Mouse (Mus musculus): ENCODE results near the gene Casc1. TPM values are rescaled to one million over a fixed set of nuclear protein-coding genes. Genes with fewer than 3 reads are reported as not detected.

Gene Casc1
- polyA plus RNA-seq, 1 experiment from 2014 or later: 0.13 TPM

DNA sequence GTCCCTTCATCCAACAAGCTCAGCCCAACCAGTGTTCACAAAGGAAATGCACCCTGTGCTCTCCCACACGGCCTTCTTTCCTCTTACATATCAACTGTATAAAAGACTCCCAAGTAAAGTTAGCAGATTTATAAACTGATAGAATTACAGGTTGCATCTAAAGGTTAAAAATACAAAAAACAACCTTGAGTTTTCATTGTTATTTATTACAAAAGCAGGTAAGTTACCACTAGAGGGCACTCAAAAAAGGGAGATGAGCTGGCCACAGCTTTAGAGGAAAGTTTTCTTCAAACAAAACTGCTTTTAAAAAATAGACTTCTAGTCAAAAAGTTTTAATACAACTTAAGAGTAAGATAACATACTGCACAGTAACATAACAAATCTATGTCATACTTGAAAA, 31.7 kb upstream of the Casc1 start:
- WGBS (ENCODE audit: insufficient replicate concordance): 46% methylated on average over 1 of the region's 1 CpGs
- Histone ChIP-seq H3K4me1 (ENCODE audit: control insufficient read depth, low read depth, low read length) (peaks cover 3% of the 10 kb centered on the region), H3K27ac (ENCODE audit: low read length) (no peak overlapping the region), H3K4me3 (ENCODE audit: low read depth, low read length) (no peak overlapping the region), H3K9ac (ENCODE audit: low read depth, low read length) (no peak overlapping the region), H3K9me3 (replicated peaks; ENCODE audit: control insufficient read depth, low read length) (no peaks in the 10 kb centered on the region), H3K36me3 (ENCODE audit: control insufficient read depth, insufficient read depth) (peaks cover 14% of the 10 kb centered on the region), H3K4me2 (ENCODE audit: low read depth, low read length) (no peak overlapping the region), H3K27me3 (ENCODE audit: control insufficient read depth, insufficient read depth, low read depth, low read length) (no peaks in the 10 kb centered on the region)
- no peak for ATAC-seq (ENCODE audit: low read depth)

DNA sequence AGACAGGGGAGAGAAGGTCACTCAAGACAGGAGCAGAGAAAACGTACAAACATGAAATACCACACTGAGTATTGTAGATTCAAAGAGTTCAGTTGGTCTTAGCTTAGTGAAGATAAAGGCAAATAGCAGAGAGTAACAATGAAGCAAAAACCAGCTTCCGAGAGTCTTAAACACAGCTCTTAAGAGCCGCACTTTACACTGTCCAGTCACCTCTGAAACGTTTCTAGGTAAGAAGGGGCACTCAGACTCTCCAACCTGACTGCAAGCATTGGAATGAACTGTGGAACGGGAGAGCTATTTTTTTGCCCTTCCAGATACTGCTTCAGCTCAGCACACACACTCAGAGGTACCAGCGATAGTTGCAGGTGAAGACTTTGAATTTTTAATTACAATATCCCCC, 29.5 kb upstream of the Casc1 start:
- Histone ChIP-seq H3K9ac (ENCODE audit: low read depth, low read length) (no peak overlapping the region), H3K36me3 (ENCODE audit: control insufficient read depth, insufficient read depth) (peaks cover 4% of the 10 kb centered on the region; the same call in 1 of the 2 replicates), H3K9me3 (replicated peaks; ENCODE audit: control insufficient read depth, low read length) (no peaks in the 10 kb centered on the region), H3K27ac (ENCODE audit: low read length) (no peak overlapping the region), H3K4me1 (ENCODE audit: control insufficient read depth, low read depth, low read length) (peaks cover 3% of the 10 kb centered on the region), H3K4me2 (ENCODE audit: low read depth, low read length) (no peak overlapping the region), H3K4me3 (ENCODE audit: low read depth, low read length) (no peak overlapping the region), H3K27me3 (ENCODE audit: control insufficient read depth, insufficient read depth, low read depth, low read length) (no peaks in the 10 kb centered on the region)
- no peak for ATAC-seq (ENCODE audit: low read depth)
- WGBS (ENCODE audit: insufficient replicate concordance): 83% methylated on average over 6 of the region's 6 CpGs

DNA sequence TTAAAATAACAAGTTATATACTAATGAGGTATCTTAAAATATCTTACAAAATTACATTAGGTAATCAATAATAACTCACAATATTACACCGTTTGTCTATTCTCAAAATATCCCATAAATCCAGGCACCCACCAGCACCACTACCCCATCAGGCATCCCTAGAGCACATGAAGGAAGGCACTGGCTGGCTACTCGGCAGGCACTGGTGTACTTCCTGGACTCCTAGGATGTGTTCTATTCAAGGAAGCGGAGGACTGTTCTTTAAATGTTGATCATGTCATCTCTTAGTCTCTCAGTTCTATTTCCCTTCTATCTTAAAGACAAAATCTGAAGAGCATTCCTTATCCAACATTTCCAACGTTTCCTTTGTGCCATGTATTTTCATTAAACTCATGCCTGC, 26.3 kb upstream of the Casc1 start:
- no peak for ATAC-seq (ENCODE audit: low read depth)
- Histone ChIP-seq H3K27ac (ENCODE audit: low read length) (no peak overlapping the region), H3K36me3 (ENCODE audit: control insufficient read depth, insufficient read depth) (peaks cover 8% of the 10 kb centered on the region), H3K9ac (ENCODE audit: low read depth, low read length) (no peak overlapping the region), H3K9me3 (replicated peaks; ENCODE audit: control insufficient read depth, low read length) (no peaks in the 10 kb centered on the region), H3K4me1 (ENCODE audit: control insufficient read depth, low read depth, low read length) (no peaks in the 10 kb centered on the region), H3K27me3 (ENCODE audit: control insufficient read depth, insufficient read depth, low read depth, low read length) (no peaks in the 10 kb centered on the region), H3K4me2 (ENCODE audit: low read depth, low read length) (no peak overlapping the region), H3K4me3 (ENCODE audit: low read depth, low read length) (no peak overlapping the region)
- WGBS (ENCODE audit: insufficient replicate concordance): 67% methylated on average over 4 of the region's 4 CpGs

DNA sequence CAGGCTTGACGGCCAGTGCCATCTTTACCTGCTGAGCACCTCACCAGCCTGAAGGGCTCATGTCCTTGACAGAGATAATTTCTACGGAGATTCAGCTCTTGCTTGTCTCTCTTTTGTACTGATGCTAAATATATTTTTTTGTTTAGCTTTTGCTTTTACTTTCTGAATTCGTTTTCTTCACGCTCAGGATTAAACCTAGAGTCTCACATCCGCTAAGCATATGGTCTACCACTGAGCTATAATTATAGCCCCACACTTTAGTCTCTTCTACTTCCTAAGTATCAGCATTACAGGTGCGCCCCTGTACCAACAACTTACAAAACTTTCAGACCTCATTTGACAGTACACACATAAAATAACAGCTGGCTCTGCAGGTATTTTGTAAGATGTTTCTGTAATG, 24.6 kb upstream of the Casc1 start:
- 79% methylated on average over 6 of the region's 6 CpGs for WGBS (ENCODE audit: insufficient replicate concordance)
- no peak overlapping the region for H3K9ac ChIP-seq (ENCODE audit: low read depth, low read length)

DNA sequence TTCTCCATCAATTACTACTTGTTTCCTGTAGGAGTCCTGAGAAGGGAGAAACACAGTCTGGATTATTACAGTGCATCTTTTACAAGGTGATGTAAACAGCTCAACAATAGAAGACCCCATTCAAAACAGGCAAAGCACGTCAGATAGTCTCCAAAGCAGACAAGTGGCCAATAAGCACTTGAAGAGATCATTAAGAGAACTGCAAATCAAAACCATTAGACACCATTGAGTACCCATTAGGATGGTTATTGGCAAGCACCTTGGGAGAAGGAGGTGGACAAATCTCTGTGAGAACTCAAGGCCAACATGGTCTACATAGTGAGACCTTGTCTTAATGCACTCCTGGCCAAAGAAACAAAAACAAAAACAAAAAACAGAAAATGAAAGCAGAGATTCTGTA, 23.6 kb upstream of the Casc1 start:
- H3K9ac ChIP-seq (ENCODE audit: low read depth, low read length): no peak overlapping the region
- 75% methylated on average over 1 of the region's 1 CpGs for WGBS (ENCODE audit: insufficient replicate concordance)
- H3K4me3 ChIP-seq (ENCODE audit: low read depth, low read length): no peak overlapping the region
- no peak overlapping the region for H3K4me2 ChIP-seq (ENCODE audit: low read depth, low read length)
- peaks cover 16% of the 10 kb centered on the region for H3K36me3 ChIP-seq (ENCODE audit: control insufficient read depth, insufficient read depth)
- no peak overlapping the region for H3K27ac ChIP-seq (ENCODE audit: low read length)
- H3K27me3 ChIP-seq (ENCODE audit: control insufficient read depth, insufficient read depth, low read depth, low read length): no peaks in the 10 kb centered on the region
- no peaks in the 10 kb centered on the region for H3K9me3 ChIP-seq (replicated peaks; ENCODE audit: control insufficient read depth, low read length)
- ATAC-seq (ENCODE audit: low read depth): no peak
- H3K4me1 ChIP-seq (ENCODE audit: control insufficient read depth, low read depth, low read length): no peaks in the 10 kb centered on the region

More for the DNA sequence above, 24.6 kb upstream of the Casc1 start:
- no peak for ATAC-seq (ENCODE audit: low read depth)
- peaks cover 14% of the 10 kb centered on the region for H3K36me3 ChIP-seq (ENCODE audit: control insufficient read depth, insufficient read depth)
- H3K4me3 ChIP-seq (ENCODE audit: low read depth, low read length): no peak overlapping the region
- no peaks in the 10 kb centered on the region for H3K9me3 ChIP-seq (replicated peaks; ENCODE audit: control insufficient read depth, low read length)
- no peaks in the 10 kb centered on the region for H3K27me3 ChIP-seq (ENCODE audit: control insufficient read depth, insufficient read depth, low read depth, low read length)
- H3K4me1 ChIP-seq (ENCODE audit: control insufficient read depth, low read depth, low read length): no peaks in the 10 kb centered on the region
- H3K4me2 ChIP-seq (ENCODE audit: low read depth, low read length): no peak overlapping the region
- no peak overlapping the region for H3K27ac ChIP-seq (ENCODE audit: low read length)

DNA sequence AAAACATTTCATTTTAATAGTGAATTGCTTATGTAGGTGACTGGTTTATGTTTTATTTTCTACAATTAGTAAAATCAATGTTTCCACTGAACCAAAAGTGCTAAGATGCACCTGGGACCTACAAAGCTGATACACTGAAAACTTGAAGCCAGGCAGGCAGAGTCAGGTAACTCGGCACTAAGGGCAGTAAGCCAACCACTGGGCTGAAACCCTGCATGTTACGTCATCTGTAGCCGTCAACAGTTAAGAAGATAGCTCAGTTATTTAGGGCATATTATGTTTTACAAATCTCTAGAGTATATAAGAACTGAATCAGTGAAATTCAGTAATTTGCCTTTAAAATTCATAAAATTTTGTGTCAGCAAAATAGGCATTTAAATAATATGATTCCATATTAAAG, 15.5 kb upstream of the Casc1 start:
- Histone ChIP-seq H3K27ac (ENCODE audit: low read length) (no peak overlapping the region), H3K36me3 (ENCODE audit: control insufficient read depth, insufficient read depth) (peaks cover 10% of the 10 kb centered on the region), H3K9me3 (replicated peaks; ENCODE audit: control insufficient read depth, low read length) (no peaks in the 10 kb centered on the region), H3K27me3 (ENCODE audit: control insufficient read depth, insufficient read depth, low read depth, low read length) (no peaks in the 10 kb centered on the region), H3K4me1 (ENCODE audit: control insufficient read depth, low read depth, low read length) (no peaks in the 10 kb centered on the region), H3K4me3 (ENCODE audit: low read depth, low read length) (no peak overlapping the region), H3K4me2 (ENCODE audit: low read depth, low read length) (no peak overlapping the region), H3K9ac (ENCODE audit: low read depth, low read length) (no peak overlapping the region)
- 80% methylated on average over 3 of the region's 3 CpGs for WGBS (ENCODE audit: insufficient replicate concordance)
- no peak for ATAC-seq (ENCODE audit: low read depth)

DNA sequence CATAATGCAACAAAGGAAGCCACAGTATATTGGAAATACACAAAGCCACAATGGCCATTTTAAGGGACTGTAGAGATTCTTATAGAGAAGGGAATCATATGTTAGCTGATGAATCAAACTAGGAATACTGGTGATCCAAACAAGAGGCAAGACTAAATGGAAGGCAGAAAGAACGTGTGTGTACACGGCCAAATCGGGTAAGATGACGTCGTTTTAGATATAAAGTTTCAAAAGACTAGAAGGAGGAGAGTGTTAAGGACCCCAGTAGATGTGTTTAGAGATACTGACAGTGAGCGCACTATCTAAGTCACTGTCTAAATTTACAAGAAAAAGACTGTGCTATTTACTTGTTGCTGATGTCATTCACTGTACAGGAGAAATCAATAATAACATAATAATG, 13.4 kb upstream of the Casc1 start:
- Histone ChIP-seq H3K36me3 (ENCODE audit: control insufficient read depth, insufficient read depth) (peaks cover 6% of the 10 kb centered on the region), H3K9me3 (replicated peaks; ENCODE audit: control insufficient read depth, low read length) (no peaks in the 10 kb centered on the region), H3K9ac (ENCODE audit: low read depth, low read length) (no peak overlapping the region), H3K27me3 (ENCODE audit: control insufficient read depth, insufficient read depth, low read depth, low read length) (no peaks in the 10 kb centered on the region), H3K27ac (ENCODE audit: low read length) (no peak overlapping the region), H3K4me3 (ENCODE audit: low read depth, low read length) (no peak overlapping the region), H3K4me2 (ENCODE audit: low read depth, low read length) (no peak overlapping the region), H3K4me1 (ENCODE audit: control insufficient read depth, low read depth, low read length) (no peaks in the 10 kb centered on the region)
- no peak for ATAC-seq (ENCODE audit: low read depth)
- 84% methylated on average over 6 of the region's 6 CpGs for WGBS (ENCODE audit: insufficient replicate concordance)

DNA sequence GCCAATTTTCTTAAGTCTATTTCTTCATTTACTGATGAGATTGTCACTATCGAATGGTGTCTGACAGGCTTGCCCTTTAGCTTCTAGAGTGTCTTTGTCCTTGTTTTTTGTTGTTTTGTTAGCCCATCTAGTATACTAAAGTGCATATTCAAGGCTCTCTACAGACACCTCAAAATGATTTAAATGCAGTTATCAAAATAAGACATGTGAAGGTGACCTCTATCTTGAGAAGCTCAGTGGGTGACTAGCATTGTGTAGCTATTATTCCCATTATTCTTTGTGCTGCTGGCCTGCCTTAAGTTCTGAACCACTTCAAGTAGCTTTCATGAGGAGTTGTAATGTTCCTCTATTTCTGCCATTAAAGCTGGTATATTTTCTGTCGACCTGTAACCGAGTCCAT, 5.0 kb upstream of the Casc1 start:
- Histone ChIP-seq H3K4me1 (ENCODE audit: control insufficient read depth, low read depth, low read length) (peaks cover 6% of the 10 kb centered on the region), H3K27ac (ENCODE audit: low read length) (no peak overlapping the region), H3K27me3 (ENCODE audit: control insufficient read depth, insufficient read depth, low read depth, low read length) (no peaks in the 10 kb centered on the region), H3K9me3 (replicated peaks; ENCODE audit: control insufficient read depth, low read length) (no peaks in the 10 kb centered on the region), H3K9ac (ENCODE audit: low read depth, low read length) (no peak overlapping the region), H3K4me3 (ENCODE audit: low read depth, low read length) (no peak overlapping the region), H3K36me3 (ENCODE audit: control insufficient read depth, insufficient read depth) (peaks cover 5% of the 10 kb centered on the region), H3K4me2 (ENCODE audit: low read depth, low read length) (no peak overlapping the region)
- 82% methylated on average over 3 of the region's 3 CpGs for WGBS (ENCODE audit: insufficient replicate concordance)
- ATAC-seq (ENCODE audit: low read depth): no peak

DNA sequence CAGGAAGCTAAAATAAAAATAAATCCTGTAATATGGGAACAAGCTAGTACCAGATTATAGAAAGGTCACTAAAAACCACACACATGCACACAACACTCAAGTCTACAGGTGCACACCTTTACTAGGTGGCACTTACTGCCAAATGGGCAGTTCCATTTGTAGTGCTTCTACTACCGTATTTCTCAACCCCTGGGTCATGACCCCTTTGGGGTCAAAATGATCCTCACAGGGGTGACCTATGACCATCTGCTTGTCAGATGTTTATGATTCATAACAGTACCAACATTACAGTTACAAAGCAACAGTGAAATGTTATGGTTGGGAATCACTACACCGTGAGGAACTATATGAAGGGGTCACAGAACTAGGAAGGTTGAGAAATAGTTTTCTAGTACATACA, 3.1 kb upstream of the Casc1 start:
- H3K27me3 ChIP-seq (ENCODE audit: control insufficient read depth, insufficient read depth, low read depth, low read length): no peaks in the 10 kb centered on the region
- no peaks in the 10 kb centered on the region for H3K9me3 ChIP-seq (replicated peaks; ENCODE audit: control insufficient read depth, low read length)
- peaks cover 2% of the 10 kb centered on the region for H3K36me3 ChIP-seq (ENCODE audit: control insufficient read depth, insufficient read depth)
- WGBS (ENCODE audit: insufficient replicate concordance): 79% methylated on average over 2 of the region's 2 CpGs
- H3K4me1 ChIP-seq (ENCODE audit: control insufficient read depth, low read depth, low read length): peaks cover 11% of the 10 kb centered on the region
- H3K27ac ChIP-seq (ENCODE audit: low read length): no peak overlapping the region
- no peak for ATAC-seq (ENCODE audit: low read depth)
- no peak overlapping the region for H3K9ac ChIP-seq (ENCODE audit: low read depth, low read length)
- no peak overlapping the region for H3K4me2 ChIP-seq (ENCODE audit: low read depth, low read length)
- H3K4me3 ChIP-seq (ENCODE audit: low read depth, low read length): no peak overlapping the region

Measured in liver, embryonic 16.5 days (tissue).